Mouse (Mus musculus): ENCODE results near the gene Prr12.

DNA sequence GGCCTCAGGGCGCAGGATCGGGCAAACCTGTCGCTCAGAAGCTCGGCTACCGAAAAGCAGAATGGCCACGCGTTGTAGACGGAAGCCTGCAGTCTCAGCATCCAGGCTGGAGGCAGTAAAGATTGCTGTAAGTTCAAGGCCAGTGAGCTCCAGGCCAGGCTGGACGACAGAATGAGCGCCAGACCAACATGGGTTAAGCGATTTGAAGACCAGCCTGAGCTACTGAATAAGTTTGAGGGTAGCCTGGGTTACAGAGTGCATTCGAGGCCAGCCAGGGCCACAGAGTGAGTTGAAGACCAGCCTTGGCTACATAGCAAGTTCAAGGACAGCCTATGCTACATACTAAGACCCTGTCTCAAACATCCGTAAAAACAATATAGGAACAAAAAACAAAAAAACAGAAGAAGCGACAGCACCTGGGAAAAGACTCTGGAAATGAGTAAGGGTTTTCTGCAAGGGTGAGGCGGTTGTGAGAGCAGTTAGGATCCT is 54.7 kb downstream of the Prr12 start:
- no peak for TF ChIP-seq CTCF (IDR thresholded peaks at IDR 0.05)
- TF ChIP-seq EP300 (IDR thresholded peaks at IDR 0.05): no peak
